Mouse (Mus musculus) lung, postnatal 0 days (tissue): ENCODE data around the gene Prkar2b. TPM values are rescaled to one million over a fixed set of nuclear protein-coding genes. Genes with fewer than 3 reads are reported as not detected.

Experiments used
- ATAC-seq: fragments of 200-750 bp; cut with Nextera tagmentation; 2 replicates; pipeline ENCODE4 v1.8.0; 2017; ENCODE audit warnings: moderate library complexity
- DNase-seq: peaks from one replicate; pipeline ENCODE4 v3.0.0-alpha.2; 2016; ENCODE audit warnings: low spot score
- H3K27ac ChIP-seq: fragments of 300-500 bp; sonication (generic); 2 replicates; pipeline ENCODE4 v1.5.1; 2014; ENCODE audit warnings: antibody characterized with exemption, mild to moderate bottlenecking, low read length, mixed read lengths
- H3K27me3 ChIP-seq: fragments of 300-500 bp; sonication (generic); replicated peaks from 2 replicates; pipeline ENCODE4 v1.6.1; 2014; ENCODE audit warnings: low read length, mixed read lengths; ENCODE audit not compliant: insufficient read depth
- H3K36me3 ChIP-seq: fragments of 300-500 bp; sonication (generic); 2 replicates; pipeline ENCODE4 v1.6.1; 2014; ENCODE audit warnings: low read length, mixed read lengths; ENCODE audit not compliant: insufficient read depth
- H3K4me1 ChIP-seq: fragments of 300-500 bp; sonication (generic); 2 replicates; pipeline ENCODE4 v1.6.1; 2014; ENCODE audit warnings: antibody characterized with exemption, low read depth, low read length, mixed read lengths; ENCODE audit not compliant: insufficient read depth
- H3K4me2 ChIP-seq: fragments of 300-500 bp; sonication (generic); replicated peaks from 2 replicates; pipeline ENCODE4 v1.6.1; 2014; ENCODE audit warnings: low read depth, mild to moderate bottlenecking, low read length, moderate library complexity, mixed read lengths
- H3K4me3 ChIP-seq: fragments of 300-500 bp; sonication (generic); 2 replicates; pipeline ENCODE4 v1.5.1; 2014; ENCODE audit warnings: low read depth, low read length
- H3K9ac ChIP-seq: fragments of 300-500 bp; sonication (generic); replicated peaks from 2 replicates; pipeline ENCODE4 v1.6.1; 2014; ENCODE audit warnings: low read depth, mild to moderate bottlenecking
- H3K9me3 ChIP-seq: fragments of 300-500 bp; sonication (generic); 2 replicates; pipeline ENCODE4 v1.6.1; 2016; ENCODE audit warnings: low read length, mixed read lengths
- CTCF ChIP-seq: IDR thresholded peaks from 2 replicates; pipeline ENCODE4 v1.5.1; 2016; ENCODE audit warnings: antibody characterized with exemption, mild to moderate bottlenecking
- EP300 ChIP-seq: IDR thresholded peaks from 2 replicates; pipeline ENCODE4 v1.6.1; 2016; ENCODE audit warnings: antibody characterized with exemption, mild to moderate bottlenecking, control low read depth
- WGBS: fragments of 180-500 bp; shearing (Covaris S2); extraction: QIAGEN DNeasy Blood & Tissue Kit; methylation state at CpG from one replicate; pipeline ENCODE4 v1.1.7; 2014; 5-methylcytosine and 5-hydroxymethylcytosine counted together
- polyA plus RNA-seq: library from polyadenylated mRNA; unstranded; fragments of >200 nt; fragmentation: Nextera tagmentation; extraction: Ambion mirVana; gene quantifications from 2 replicates; pipeline ENCODE4 v1.2.1, GENCODE M21; 2015

The Prkar2b gene
- polyA plus RNA-seq, 1 experiment from 2014 or later, result 11.0 TPM

GRCm38 (mm10) chr12:32055797-32056196 lies 5.3 kb downstream of the Prkar2b start:
- no peaks in the 10 kb centered on the region for H3K9me3 ChIP-seq
- TF ChIP-seq EP300 (no peak), CTCF (no peak)
- 100% methylated on average over 3 of the region's 3 CpGs for WGBS
- DNase-seq (no peak), ATAC-seq (no peak)
- H3K4me3 ChIP-seq, result no peak overlapping the region
- H3K4me1 ChIP-seq, result no peaks in the 10 kb centered on the region
- H3K27ac ChIP-seq, result no peak overlapping the region
- H3K9ac ChIP-seq, result no peak overlapping the region
- no peak overlapping the region for H3K4me2 ChIP-seq
- H3K36me3 ChIP-seq, result no peaks in the 10 kb centered on the region
- no peaks in the 10 kb centered on the region for H3K27me3 ChIP-seq

- H3K4me3 ChIP-seq, result no peak overlapping the region
- H3K9ac ChIP-seq, result no peak overlapping the region
- no peak overlapping the region for H3K27ac ChIP-seq
- TF ChIP-seq CTCF (no peak), EP300 (no peak)
- ATAC-seq (no peak), DNase-seq (no peak)
- H3K9me3 ChIP-seq, result no peaks in the 10 kb centered on the region
- no peaks in the 10 kb centered on the region for H3K36me3 ChIP-seq
- no peaks in the 10 kb centered on the region for H3K4me1 ChIP-seq
- no peak overlapping the region for H3K4me2 ChIP-seq
- 66% methylated on average over 9 of the region's 9 CpGs for WGBS
- H3K27me3 ChIP-seq, result no peaks in the 10 kb centered on the region
Observed at GRCm38 (mm10) chr12:32054476-32055166, 6.5 kb downstream of the Prkar2b start.

DNA sequence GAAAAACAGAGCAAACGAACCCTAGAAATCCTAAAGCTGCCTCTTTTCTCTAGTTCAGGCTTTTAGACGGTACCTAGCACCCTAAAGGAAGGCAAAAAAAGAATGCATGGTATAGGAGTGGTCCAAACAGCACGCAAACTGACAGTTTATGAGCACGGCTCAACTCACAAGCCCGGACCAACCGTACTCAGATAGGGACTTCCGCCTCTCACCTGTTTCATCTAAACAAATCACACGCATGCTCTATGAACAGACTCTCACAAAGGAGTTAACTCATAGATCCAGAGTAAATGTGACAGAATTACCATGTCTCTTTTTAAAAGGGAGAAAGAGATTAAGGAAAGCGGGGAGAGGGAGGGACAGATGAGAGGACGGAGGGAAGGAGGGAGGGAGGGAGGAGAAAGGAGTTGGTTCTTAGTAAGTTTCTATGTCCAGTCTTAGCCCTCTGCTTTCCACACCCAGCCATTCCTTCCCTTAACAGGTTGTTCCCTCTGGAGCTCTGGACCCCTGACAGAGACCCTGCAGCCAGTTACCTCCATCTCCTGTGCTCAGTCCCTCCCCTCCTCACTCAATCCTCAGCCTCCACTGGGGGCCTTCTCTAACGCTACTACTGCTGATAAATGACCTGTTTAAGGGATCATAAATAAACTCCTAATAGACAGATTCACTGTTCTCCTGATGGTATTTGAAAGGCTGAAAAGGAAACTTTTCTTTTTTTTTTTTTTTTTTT lies 7.3 kb downstream of the Prkar2b start:
- DNase-seq (no peak), ATAC-seq (no peak)
- Histone ChIP-seq H3K9me3 (no peaks in the 10 kb centered on the region), H3K4me3 (no peak overlapping the region), H3K36me3 (no peaks in the 10 kb centered on the region), H3K27me3 (no peaks in the 10 kb centered on the region), H3K4me2 (peak overlapping the region; percentile 11), H3K4me1 (no peaks in the 10 kb centered on the region), H3K27ac (no peak overlapping the region), H3K9ac (no peak overlapping the region)
- TF ChIP-seq CTCF, result no peak
- TF ChIP-seq EP300, result no peak
- WGBS, result 64% methylated on average over 10 of the region's 11 CpGs

DNA sequence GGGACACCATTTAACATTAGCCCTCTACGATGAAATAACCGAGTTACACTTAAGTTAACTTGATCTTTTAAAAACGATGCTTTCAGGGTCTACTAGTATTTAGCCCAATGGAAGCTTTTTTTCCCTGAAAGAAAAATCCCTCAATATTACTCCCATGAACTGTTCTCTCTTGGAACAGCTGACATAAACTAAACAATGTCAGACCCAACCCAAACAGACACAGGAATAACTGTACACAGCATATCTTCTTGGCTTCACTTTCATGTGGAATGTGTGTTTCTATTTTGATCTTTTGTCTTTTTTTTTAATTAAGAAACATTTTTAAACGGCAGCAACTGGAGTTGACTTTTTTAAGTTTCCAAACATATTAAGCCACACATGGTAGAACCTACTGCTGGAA lies 8.2 kb downstream of the Prkar2b start:
- DNase-seq (no peak), ATAC-seq (no peak)
- H3K36me3 ChIP-seq, result no peaks in the 10 kb centered on the region
- H3K4me1 ChIP-seq, result no peaks in the 10 kb centered on the region
- H3K27ac ChIP-seq, result no peak overlapping the region
- WGBS, result 66% methylated on average over 4 of the region's 4 CpGs
- no peak overlapping the region for H3K4me3 ChIP-seq
- H3K27me3 ChIP-seq, result no peaks in the 10 kb centered on the region
- TF ChIP-seq EP300 (no peak), CTCF (no peak)
- no peak overlapping the region for H3K4me2 ChIP-seq
- H3K9ac ChIP-seq, result no peak overlapping the region
- H3K9me3 ChIP-seq, result no peaks in the 10 kb centered on the region

DNA sequence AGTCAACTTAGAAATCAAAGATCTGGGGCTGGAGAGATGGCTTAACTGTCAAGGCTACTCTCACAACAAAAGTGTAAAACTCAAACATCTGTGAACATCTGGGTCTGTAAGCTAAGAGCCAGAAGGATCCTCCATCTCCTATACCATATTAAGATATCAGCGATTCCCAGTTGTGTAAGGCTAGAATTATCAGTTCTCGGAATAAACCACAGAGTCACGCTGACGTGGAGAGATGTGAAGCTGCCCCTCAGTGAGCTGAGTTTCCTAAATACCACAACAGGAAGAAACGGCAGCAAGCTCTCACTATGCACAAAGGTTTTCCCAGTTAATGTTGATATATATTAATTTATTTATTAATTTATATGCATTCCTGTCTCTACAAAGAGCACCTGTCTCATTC lies 10.9 kb downstream of the Prkar2b start:
- Histone ChIP-seq H3K4me3 (no peak overlapping the region), H3K4me1 (no peaks in the 10 kb centered on the region), H3K9ac (no peak overlapping the region), H3K4me2 (no peak overlapping the region), H3K9me3 (no peaks in the 10 kb centered on the region), H3K36me3 (no peaks in the 10 kb centered on the region), H3K27me3 (no peaks in the 10 kb centered on the region), H3K27ac (no peak overlapping the region)
- ATAC-seq (peak; percentile 37; the same call in 1 of the 2 replicates), DNase-seq (peak; percentile 21)
- WGBS, result 55% methylated on average over 5 of the region's 5 CpGs
- no peak for TF ChIP-seq EP300
- TF ChIP-seq CTCF, result no peak

- H3K9ac ChIP-seq, result no peak overlapping the region
- H3K9me3 ChIP-seq, result no peaks in the 10 kb centered on the region
- 75% methylated on average over 17 of the region's 17 CpGs for WGBS
- H3K4me1 ChIP-seq, result no peaks in the 10 kb centered on the region
- H3K27ac ChIP-seq, result no peak overlapping the region
- no peaks in the 10 kb centered on the region for H3K36me3 ChIP-seq
- H3K4me2 ChIP-seq, result no peak overlapping the region
- H3K4me3 ChIP-seq, result no peak overlapping the region
- no peak for DNase-seq
- no peaks in the 10 kb centered on the region for H3K27me3 ChIP-seq
- no peak for ATAC-seq
- no peak; the same call in 1 of the 2 replicates for TF ChIP-seq CTCF
- no peak for TF ChIP-seq EP300
Observed at GRCm38 (mm10) chr12:32045566-32046330, 15.3 kb downstream of the Prkar2b start.
